Mouse (Mus musculus): ENCODE data around the gene Col4a5. TPM values are rescaled to one million over a fixed set of nuclear protein-coding genes. Genes with fewer than 3 reads are reported as not detected.
A peak's percentile ranks its signal among the peaks of the same experiment; 100 is the strongest.

Col4a5 gene
- polyA plus RNA-seq (2015; fragmentation: Nextera tagmentation; extraction: Ambion mirVana), result 11.5 and 12.1 TPM in 2 replicates

DNA sequence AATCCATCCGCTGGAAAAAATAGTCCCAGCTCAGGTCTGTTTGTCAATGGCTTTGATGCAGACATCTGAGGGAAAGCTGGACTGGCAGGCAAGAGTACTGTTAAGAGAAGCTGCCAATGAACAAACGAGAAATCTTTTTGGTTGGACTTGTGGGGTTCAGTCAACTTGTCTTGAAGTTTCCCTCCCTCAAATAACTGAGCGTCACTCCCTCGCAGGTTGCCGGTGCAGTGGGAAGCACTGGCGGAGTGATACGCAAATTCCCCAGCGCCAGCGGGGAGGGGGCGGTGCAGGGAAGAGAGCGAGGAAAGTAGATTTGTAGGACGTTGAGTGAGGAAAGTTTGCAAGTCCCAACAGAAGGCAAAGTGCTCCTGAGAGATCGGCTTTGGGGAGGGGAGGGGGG is at the start of gene Col4a5:
TSS of gene Col4a5 (plus strand) at position 276 of the 400 bp plus-strand sequence.
- ATAC-seq, result peak; percentile 94
- Histone ChIP-seq H3K9ac (peak within 1 kb of the TSS; percentile 28; the same call in 1 of the 2 replicates), H3K36me3 (no peaks in the 10 kb centered on the region), H3K4me1 (replicated peaks) (no peaks in the 10 kb centered on the region), H3K27me3 (replicated peaks) (no peaks in the 10 kb centered on the region), H3K4me3 (replicated peaks) (peak within 1 kb of the TSS; percentile 43), H3K27ac (no peak within 1 kb of the TSS), H3K4me2 (replicated peaks) (peak within 1 kb of the TSS; percentile 62), H3K9me3 (no peaks in the 10 kb centered on the region)
- WGBS, result 16% methylated on average over 13 of the region's 13 CpGs

DNA sequence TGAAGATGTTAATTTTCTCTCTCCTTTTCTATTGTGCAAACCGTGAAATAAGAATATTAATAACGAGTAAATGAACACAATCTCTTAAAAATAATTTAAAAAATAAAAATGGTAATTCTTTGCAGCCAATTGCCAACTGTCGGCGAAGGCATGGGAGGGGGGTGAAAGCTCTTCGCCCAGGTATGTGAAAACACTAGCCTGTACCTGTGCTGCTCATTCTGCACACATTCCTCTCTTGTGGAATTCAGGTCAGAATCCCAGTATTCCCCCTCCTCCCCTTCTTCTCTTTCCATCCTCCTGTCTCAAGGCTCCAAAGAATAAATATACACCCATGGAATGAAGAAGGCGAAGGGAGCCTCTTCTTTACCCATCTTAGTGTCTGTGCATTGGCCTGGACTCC is 38.4 kb upstream of the Col4a5 start:
- WGBS, result 79% methylated on average over 6 of the region's 6 CpGs
- Histone ChIP-seq H3K36me3 (no peaks in the 10 kb centered on the region), H3K9ac (no peak overlapping the region), H3K27ac (no peak overlapping the region), H3K4me3 (replicated peaks) (no peak overlapping the region), H3K9me3 (no peaks in the 10 kb centered on the region), H3K4me1 (replicated peaks) (no peaks in the 10 kb centered on the region), H3K27me3 (replicated peaks) (no peaks in the 10 kb centered on the region), H3K4me2 (replicated peaks) (no peak overlapping the region)
- ATAC-seq, result no peak

DNA sequence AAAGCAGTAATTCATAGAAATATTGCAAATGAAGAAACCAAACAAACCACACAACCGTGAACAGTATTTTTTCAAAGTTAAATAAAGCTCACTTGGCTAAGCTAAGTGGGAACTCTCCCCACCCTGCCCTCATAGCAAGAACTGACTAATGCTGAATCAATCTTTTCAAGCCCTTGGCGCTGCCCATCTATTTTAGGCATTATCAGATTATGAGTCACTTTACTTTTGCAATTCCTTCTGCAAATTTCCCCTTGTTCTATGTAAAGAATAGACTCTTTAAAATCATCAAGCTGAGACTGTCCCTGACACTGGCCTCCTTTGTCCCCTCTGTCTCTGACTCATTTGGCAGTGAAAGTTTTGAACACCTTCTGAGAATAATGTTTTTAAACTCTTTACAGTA is 35.8 kb upstream of the Col4a5 start:
- Histone ChIP-seq H3K9me3 (no peaks in the 10 kb centered on the region), H3K4me2 (replicated peaks) (no peak overlapping the region), H3K9ac (no peak overlapping the region), H3K4me1 (replicated peaks) (no peaks in the 10 kb centered on the region), H3K36me3 (no peaks in the 10 kb centered on the region), H3K27me3 (replicated peaks) (no peaks in the 10 kb centered on the region), H3K4me3 (replicated peaks) (no peak overlapping the region), H3K27ac (no peak overlapping the region)
- no peak for ATAC-seq
- 62% methylated on average over 2 of the region's 2 CpGs for WGBS

DNA sequence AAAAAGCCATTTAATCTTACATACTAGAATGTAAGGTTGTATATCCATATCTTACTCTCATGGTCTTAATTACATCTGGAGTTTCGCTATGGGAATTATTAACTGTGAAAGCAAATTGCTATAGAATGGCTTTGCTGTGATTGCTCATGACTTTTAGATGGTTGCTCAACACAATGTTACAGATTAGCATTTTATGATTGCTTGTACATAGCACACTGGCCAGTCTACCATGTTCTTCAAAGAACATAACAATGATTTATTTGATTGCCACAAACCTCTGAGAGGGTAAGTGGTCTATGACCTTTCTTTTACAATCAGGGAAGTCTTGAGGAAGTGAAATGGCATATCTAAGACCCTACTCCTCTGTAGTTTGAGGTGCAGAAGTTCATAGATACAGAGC is 27.2 kb upstream of the Col4a5 start:
- ATAC-seq, result peak; percentile 55
- Histone ChIP-seq H3K9ac (no peak overlapping the region), H3K9me3 (no peaks in the 10 kb centered on the region), H3K27ac (no peak overlapping the region), H3K4me3 (replicated peaks) (no peak overlapping the region), H3K27me3 (replicated peaks) (no peaks in the 10 kb centered on the region), H3K4me1 (replicated peaks) (no peaks in the 10 kb centered on the region), H3K4me2 (replicated peaks) (no peak overlapping the region), H3K36me3 (no peaks in the 10 kb centered on the region)
- 72% methylated on average over 1 of the region's 1 CpGs for WGBS

DNA sequence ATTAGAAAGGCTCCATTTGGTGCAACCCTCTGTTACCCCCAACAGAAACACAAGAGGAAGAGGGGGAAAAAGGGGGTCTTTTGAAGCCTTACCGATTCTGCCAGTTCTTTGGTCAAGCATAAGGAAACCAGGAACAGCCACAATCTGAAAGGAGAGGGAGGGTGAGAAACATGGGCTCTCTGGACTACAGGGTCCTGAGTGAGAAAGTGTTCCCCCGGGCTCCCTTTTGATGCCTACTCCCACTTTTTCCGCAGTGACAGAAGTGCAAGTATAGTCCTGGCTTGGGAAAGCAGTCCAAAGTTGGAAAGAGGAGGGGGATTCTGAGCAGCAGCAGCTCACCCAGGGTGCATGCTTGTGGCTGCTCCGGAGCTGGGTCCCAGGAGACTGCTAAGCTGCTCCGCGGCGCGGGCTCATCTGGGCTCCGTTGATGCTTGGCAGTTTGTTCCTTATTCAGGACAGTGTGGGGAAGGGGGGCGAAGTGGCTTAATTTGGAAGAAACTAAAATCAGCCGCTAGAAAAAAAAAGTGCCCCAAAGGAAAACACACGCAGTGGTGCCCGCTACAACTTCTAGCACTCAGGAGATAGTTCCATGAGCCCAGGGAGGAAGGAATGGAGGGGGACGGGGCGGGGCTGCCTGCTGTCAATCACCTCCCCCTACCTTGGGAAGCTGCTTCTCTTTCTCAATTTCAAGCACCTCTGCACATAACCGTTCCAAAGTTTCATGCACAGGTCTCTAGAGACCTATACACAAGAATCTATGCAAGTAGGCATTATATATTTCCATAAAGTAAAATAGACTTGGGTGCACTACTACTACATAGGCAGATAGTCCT is 1.5 kb upstream of the Col4a5 start, which contains the start of gene Col4a6:
TSS of gene Col4a6 (minus strand) at position 607 of the 833 bp plus-strand sequence.
- H3K4me2 ChIP-seq (replicated peaks), result peak within 1 kb of the TSS; percentile 62
- WGBS, result 18% methylated on average over 16 of the region's 16 CpGs

DNA sequence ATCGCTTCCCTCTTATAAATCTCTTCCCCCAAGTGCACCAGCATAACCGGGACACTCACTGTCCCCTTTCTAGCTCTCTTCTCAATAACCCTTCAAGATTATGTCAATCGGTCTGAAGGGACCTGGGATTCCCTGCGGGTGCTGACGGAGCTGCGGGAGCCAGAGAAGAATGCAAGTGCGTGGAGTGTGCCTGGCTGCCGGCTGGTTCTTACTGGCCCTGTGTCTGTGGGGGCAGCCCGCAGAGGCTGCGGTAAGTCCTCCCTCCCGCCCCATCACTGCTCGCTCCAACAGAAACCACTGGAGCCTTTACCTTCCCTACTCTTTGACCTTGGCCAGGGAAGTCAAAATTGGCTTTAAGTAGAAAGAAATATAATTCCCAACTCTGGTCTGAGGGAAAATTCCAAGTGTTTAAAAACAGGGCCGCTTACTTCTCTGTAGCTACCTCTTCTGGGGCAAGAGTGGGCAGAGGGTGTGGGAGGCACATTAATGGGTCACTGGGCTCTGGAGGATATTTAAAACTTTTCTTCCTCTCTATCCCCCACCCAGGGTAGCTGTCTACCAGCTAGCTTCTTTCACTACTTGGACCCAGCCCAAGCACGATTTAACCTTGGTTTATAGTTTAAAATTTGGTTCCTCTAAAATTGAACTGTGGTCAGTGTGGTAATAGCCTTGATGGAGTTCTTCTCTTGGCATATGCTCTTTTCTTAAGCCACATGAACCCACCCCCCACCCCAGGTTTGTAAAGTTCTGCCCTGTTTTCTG is 562 bp downstream of the Col4a5 start:
- no peaks in the 10 kb centered on the region for H3K27me3 ChIP-seq (replicated peaks)
- H3K9me3 ChIP-seq, result no peaks in the 10 kb centered on the region
- ATAC-seq, result peak; percentile 84
- H3K4me3 ChIP-seq (replicated peaks), result peak overlapping the region; percentile 43
- peak overlapping the region; percentile 28; the same call in 1 of the 2 replicates for H3K9ac ChIP-seq
- peak overlapping the region; percentile 62 for H3K4me2 ChIP-seq (replicated peaks)
- H3K27ac ChIP-seq, result no peak overlapping the region
- no peaks in the 10 kb centered on the region for H3K4me1 ChIP-seq (replicated peaks)
- H3K36me3 ChIP-seq, result no peaks in the 10 kb centered on the region
- WGBS, result 23% methylated on average over 14 of the region's 14 CpGs

More for the DNA sequence above, 1.5 kb upstream of the Col4a5 start, which contains the start of gene Col4a6:
- Histone ChIP-seq H3K27ac (no peak within 1 kb of the TSS), H3K4me1 (replicated peaks) (no peaks in the 10 kb centered on the region), H3K9me3 (no peaks in the 10 kb centered on the region), H3K36me3 (no peaks in the 10 kb centered on the region), H3K27me3 (replicated peaks) (no peaks in the 10 kb centered on the region), H3K9ac (no peak within 1 kb of the TSS), H3K4me3 (replicated peaks) (peak within 1 kb of the TSS; percentile 23)
- no peak for ATAC-seq

DNA sequence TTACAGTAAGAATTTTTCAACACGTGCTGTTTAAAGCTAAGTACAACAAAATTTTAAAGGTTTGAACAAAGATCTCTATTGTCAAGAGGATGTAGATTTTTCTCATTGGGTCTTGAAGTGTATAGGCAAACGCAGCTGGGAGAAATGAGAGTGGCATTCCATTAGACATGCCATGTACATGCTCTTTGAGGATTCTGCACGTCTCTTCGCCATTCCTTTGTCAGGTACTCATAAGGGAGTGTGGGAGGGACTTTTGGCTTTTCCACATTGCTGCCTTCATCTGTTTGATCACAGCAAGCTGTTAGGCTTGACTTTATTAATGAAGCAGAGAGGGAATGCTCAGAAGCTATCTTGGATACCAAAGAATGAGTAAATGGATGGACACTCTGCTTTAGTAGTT is 19.4 kb downstream of the Col4a5 start:
- Histone ChIP-seq H3K27me3 (replicated peaks) (no peaks in the 10 kb centered on the region), H3K36me3 (no peaks in the 10 kb centered on the region), H3K4me2 (replicated peaks) (no peak overlapping the region), H3K4me3 (replicated peaks) (no peak overlapping the region), H3K9ac (no peak overlapping the region), H3K4me1 (replicated peaks) (no peaks in the 10 kb centered on the region), H3K27ac (no peak overlapping the region), H3K9me3 (no peaks in the 10 kb centered on the region)
- ATAC-seq, result no peak
- 79% methylated on average over 4 of the region's 4 CpGs for WGBS

DNA sequence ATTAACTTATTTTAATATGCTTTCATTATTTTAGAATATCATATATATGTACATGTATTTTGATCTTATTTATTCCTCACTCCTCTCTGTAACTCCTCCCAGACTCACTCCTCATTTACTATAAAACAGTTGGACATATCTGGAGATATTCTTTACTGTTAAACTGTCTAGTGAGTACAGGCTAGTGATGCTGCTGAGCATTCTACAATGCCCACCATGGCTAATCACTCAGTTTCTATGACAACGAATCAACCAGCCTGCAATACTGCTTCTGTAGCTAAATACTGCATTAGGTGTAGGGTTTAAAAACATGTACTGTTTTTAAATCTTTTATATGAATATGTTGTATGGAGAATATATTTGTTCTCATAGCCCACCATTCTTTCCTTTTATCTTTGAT is 27.9 kb downstream of the Col4a5 start:
- Histone ChIP-seq H3K4me2 (replicated peaks) (no peak overlapping the region), H3K27ac (no peak overlapping the region), H3K4me3 (replicated peaks) (no peak overlapping the region), H3K9ac (no peak overlapping the region), H3K36me3 (no peaks in the 10 kb centered on the region), H3K27me3 (replicated peaks) (no peaks in the 10 kb centered on the region), H3K4me1 (replicated peaks) (no peaks in the 10 kb centered on the region), H3K9me3 (no peaks in the 10 kb centered on the region)
- no peak for ATAC-seq
- WGBS, result 85% methylated on average over 1 of the region's 1 CpGs

DNA sequence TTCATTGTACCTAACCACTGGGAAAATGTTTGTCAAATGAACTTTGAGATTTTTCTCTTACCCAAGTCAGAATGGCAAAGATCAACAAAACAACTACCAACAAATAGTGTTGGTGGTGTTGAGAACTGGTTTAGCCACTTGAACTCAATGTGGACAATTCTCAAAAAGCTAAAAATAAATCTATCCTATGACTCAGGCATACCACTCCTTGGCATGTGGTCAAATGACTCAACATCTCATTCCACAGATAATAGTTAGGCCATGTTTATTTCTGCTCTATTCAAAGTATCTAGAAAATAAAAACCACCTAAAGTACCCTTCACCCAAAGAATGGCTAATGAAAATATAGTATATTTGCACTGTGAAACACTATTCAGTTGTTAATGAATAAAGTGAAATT is 58.3 kb downstream of the Col4a5 start:
- Histone ChIP-seq H3K4me3 (replicated peaks) (no peak overlapping the region), H3K9ac (no peak overlapping the region), H3K27ac (no peak overlapping the region), H3K36me3 (no peaks in the 10 kb centered on the region), H3K27me3 (replicated peaks) (no peaks in the 10 kb centered on the region), H3K4me1 (replicated peaks) (no peaks in the 10 kb centered on the region), H3K9me3 (no peaks in the 10 kb centered on the region), H3K4me2 (replicated peaks) (no peak overlapping the region)
- ATAC-seq, result no peak

DNA sequence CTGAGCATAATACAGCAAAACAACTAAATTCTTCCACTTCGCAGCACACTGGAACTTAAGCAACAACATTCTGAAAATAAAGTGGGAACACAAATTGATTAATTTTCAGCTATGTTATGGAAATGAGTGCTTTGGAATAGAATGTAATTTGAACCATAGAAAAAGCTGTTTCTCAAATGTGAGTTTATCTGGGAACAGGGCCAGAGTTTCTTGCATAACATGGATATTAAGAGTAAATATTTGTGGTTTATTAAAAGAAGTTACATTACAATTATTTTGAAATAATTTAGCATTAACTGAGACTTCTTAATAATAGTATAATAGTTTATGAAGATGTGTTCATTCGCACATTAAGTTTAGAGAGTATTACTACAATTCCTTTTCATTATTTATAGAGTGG is 72.3 kb downstream of the Col4a5 start:
- ATAC-seq, result no peak
- 80% methylated on average over 2 of the region's 2 CpGs for WGBS

DNA sequence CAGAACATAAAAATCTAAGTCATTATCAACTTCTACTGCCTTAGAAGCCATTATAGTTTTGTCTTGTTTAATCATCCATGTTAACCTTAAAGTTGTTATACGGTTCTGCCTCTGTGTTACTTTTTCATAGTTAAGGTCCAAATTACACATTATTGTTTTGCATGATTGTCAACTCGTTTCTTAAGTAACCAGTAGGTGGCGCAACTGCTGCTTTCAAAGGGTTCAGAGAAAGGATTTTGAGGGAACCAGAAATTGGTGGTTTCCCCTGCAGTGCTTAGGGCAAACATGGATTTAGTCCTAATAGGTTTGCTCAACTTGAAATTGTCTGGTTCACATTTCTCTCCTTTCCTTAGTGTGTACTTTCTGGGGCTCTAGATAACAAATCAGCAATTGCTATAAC is 115.1 kb downstream of the Col4a5 start:
- Histone ChIP-seq H3K36me3 (no peaks in the 10 kb centered on the region), H3K27me3 (replicated peaks) (no peaks in the 10 kb centered on the region), H3K4me1 (replicated peaks) (no peaks in the 10 kb centered on the region), H3K9ac (no peak overlapping the region), H3K4me3 (replicated peaks) (no peak overlapping the region), H3K9me3 (no peaks in the 10 kb centered on the region), H3K4me2 (replicated peaks) (no peak overlapping the region), H3K27ac (no peak overlapping the region)
- no peak for ATAC-seq
- 31% methylated on average over 3 of the region's 3 CpGs for WGBS

More for the DNA sequence above, 72.3 kb downstream of the Col4a5 start:
- H3K4me3 ChIP-seq (replicated peaks), result no peak overlapping the region
- no peaks in the 10 kb centered on the region for H3K4me1 ChIP-seq (replicated peaks)
- no peaks in the 10 kb centered on the region for H3K27me3 ChIP-seq (replicated peaks)
- H3K9ac ChIP-seq, result no peak overlapping the region
- no peak overlapping the region for H3K27ac ChIP-seq
- no peaks in the 10 kb centered on the region for H3K36me3 ChIP-seq
- no peak overlapping the region for H3K4me2 ChIP-seq (replicated peaks)
- H3K9me3 ChIP-seq, result no peaks in the 10 kb centered on the region

DNA sequence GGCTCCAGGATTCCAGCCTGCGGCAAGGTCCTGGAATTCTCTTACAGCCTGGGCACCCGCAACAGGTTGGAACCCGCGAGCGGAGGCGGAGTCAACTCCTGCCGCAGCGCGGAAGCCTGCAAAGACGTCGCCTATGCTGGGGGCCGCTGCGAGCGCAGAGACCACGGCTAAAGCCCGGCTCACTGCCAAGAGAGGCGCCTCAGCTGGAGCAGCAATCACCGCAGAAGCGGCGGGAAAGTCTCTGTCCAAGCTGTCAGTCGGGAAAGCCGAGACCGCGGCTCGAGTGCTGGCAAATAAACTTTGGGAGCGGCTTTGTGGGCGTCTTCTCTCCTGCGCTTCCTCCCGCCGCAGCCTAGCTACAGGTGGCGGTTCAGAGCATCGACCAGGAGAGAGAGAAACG is 246.5 kb downstream of the Col4a5 start:
- peak; percentile 34; the same call in 1 of the 2 replicates for ATAC-seq
- H3K27me3 ChIP-seq (replicated peaks), result peaks cover 50% of the 10 kb centered on the region
- H3K9ac ChIP-seq, result no peak overlapping the region

More for the DNA sequence above, 246.5 kb downstream of the Col4a5 start:
- 23% methylated on average over 33 of the region's 33 CpGs for WGBS
- no peaks in the 10 kb centered on the region for H3K9me3 ChIP-seq
- no peaks in the 10 kb centered on the region for H3K36me3 ChIP-seq
- no peak overlapping the region for H3K27ac ChIP-seq
- H3K4me3 ChIP-seq (replicated peaks), result peak overlapping the region; percentile 36
- peak overlapping the region; percentile 71 for H3K4me2 ChIP-seq (replicated peaks)
- no peaks in the 10 kb centered on the region for H3K4me1 ChIP-seq (replicated peaks)
